Mouse (Mus musculus) kidney, adult 11 months (tissue): Measurements from ENCODE around the gene Arhgef1.
"Not testable (repeated sequence)": the region's sequence is repeated elsewhere in the genome, so short reads cannot be mapped to it uniquely, and the experiment has no call there.

Experiments used
- DNase-seq: peaks from one replicate; pipeline ENCODE4 v3.0.0; 2022

Gene Arhgef1

DNA sequence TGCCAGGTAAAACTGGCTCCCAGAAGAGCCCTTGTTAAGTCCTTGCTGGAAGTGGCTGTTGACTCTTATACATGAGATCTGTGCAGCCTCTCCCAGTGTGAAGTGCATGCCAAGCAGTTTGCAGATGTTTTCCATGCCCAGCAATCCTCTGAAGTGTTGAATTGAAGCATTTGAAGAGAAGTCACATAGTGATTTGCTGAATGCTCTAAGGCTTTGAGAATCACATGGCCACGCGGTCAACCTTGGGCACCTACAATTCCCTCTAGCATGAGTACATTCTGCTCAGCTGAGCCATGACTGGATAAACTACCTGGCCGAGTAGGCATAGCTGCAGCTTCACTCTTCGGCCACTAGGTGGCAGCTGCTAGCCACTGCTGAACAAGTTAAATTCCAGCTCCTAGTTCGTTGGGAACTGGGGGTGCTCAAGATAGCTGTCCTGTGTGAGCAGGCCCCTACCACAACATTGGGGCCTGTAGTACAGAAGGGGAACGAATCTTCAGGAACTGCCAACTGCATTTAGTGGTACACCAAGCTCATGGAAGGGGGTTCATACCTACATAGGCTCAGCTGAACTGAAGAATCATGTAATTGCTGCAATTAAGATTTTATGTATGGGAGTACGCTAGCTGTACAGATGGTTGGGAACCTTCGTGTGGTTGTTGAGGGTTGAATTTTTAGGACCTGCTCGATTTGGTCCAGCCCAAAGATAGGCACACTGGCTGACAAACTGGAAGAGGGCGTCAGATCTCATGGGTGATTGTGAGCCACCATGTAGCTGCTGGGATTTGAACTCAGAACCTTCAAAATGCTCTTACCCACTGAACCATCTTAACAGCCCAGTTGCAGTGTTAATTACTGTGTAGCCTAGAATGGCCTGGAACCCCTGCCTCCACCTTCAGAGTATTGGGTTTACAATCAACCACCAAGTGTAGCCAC lies 12.2 kb upstream of the Arhgef1 start:
- DNase-seq: peak; percentile 63

- no peak for DNase-seq
These were observed 11.2 kb upstream of the Arhgef1 start for GRCm38 (mm10) chr7:24891241-24892124.

GRCm38 (mm10) chr7:24892125-24892583 lies 10.6 kb upstream of the Arhgef1 start:
- DNase-seq: no peak

DNA sequence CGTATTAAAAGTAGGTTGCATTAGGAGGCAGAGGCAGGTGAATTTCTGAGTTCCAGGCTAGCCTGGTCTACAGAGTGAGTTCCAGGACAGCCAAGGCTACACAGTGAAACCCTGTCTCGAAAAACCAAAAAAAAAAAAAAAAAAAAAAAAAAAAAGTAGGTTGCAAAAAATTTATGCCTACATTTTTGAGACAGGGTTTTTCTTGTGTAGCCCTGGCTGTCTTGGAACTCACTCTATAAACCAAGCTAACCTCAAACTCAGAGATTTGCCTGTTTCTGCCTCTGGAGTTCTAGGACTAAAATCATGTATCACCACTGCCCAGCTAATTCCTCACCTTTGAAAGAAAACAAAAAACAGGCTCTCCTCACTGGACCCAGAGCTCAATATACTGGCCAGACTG lies 7.0 kb upstream of the Arhgef1 start:
- DNase-seq: not testable (repeated sequence)

DNA sequence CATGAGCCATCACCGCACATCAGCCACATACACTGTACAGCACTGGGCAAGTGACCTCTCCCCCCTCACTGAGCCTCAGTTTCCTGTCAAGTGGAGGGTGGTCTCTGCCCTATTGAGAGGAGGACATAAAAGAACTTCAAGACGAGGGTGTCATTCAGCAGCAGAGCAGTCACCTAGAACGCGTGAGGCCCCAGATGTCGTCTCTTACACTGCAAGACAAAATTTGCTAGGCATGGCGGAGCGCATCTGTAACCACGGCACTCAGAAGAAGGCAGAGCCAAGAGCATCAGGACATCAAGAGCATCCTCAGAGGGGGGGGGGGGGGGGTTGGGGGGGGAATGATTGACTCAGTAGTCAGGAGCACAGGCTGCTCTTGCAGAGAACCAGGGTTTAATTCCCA lies 6.4 kb upstream of the Arhgef1 start:
- no peak for DNase-seq

DNA sequence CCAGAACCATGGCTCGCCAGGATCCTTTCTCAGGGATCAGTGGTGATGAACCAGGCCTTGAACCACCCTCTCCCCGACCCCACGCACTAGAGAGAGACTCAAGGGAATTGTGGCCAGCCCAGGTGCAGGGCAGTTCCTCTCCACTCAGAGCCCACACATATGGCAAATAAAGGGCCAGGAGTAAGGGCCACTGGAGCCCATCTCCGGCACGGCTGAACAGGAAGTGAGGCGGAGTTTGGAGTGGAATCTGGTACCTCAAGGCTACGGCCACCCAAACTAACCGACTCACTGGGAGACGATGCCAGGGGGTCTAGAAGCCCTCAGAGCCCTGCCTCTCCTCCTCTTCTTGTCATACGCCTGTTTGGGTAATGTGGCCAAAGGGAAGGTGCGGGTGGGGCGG lies 5.5 kb upstream of the Arhgef1 start, which contains the start of gene Cd79a:
Gene Cd79a, plus strand, starts transcription at position 158 of the 400 bp plus-strand sequence.
- no peak for DNase-seq

DNA sequence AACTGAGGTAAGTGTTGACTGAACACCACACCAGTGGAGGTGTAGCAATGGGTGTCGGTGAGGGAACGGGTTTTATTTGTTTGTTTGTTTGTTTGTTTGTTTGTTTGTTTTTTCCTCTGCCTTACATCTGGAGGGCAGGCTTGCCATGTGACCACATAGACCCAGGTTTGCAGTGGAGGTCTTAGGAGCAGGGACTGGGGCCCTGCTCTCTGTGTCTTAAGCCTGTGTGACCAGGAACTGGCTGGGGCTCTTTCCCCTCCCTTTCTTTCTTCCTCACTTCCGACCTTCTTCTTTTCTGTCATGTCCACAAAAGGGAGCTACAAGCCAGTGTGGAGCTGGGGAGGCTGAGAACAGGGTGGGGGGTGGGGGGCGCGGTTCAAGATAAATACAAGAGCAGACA lies 4.8 kb upstream of the Arhgef1 start:
- no peak for DNase-seq

DNA sequence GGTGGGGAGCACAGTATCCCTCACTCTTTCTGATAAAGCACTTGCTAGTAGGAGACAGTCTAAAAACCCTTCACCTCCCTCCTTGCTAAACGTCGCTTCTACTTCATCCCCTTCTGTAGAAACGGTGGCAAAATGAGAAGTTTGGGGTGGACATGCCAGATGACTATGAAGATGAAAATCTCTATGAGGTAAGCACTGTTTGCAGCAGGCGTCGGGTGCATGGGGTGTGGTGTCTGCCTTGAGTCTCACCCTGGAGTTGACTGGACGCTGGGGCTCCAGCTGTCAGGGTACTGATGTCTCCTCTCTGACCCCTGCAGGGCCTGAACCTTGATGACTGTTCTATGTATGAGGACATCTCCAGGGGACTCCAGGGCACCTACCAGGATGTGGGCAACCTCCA lies 1.6 kb upstream of the Arhgef1 start:
- DNase-seq: no peak

DNA sequence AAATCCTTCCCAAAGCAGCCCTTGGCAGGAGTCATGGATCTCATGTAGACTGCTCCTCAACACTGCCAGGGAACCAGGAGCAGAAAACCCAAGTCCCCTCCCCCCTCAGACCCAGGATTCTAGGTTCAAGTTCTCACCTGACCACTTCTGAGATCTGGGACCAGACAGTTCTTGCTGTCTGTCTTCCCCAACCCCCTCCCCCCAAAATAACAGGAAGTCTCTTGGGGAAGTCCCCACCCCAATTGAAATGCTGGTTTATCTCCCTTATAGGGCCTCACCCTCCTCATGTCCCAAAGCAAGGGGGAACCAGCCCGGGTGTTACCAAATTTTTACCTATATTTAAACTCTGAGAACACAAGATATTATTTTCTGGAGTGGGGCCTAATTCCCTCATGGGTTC lies 870 bp upstream of the Arhgef1 start:
- no peak for DNase-seq

DNA sequence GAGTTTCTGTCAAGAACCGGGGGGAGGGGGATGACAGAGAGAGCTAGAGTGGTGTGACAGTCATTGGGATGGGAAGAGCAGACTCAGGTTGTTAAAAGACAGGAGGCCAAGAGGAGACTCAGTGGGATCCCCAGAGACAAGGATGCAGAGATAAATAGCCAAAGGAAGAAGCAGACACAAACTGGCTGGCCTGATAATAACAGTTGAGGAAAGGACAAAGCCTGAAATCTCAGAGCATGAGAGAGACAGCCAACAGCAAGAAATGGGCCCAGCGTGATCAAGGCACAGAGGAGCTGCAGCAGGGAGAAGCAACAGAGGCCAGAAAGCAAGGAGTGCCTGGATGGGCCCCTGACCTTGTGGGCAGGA lies 465 bp upstream of the Arhgef1 start:
- DNase-seq: no peak

DNA sequence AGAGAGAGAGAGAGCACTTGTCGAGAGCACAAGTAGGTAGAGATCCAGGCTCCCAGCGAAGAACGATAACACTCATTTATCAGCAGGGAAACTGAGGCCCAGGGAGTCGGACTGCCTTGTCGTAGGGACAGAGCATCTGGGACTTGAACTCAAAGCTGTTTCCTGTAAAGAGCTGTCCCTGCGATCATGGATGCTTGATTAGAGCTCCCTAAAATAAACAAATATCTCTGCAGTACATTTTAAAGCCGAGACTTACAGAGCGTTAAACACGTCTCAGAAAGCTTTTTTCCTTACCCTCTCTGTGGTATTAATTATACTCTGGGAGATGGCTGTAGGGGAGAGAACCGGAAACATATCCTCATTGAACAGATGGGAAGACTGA lies 723 bp downstream of the Arhgef1 start:
- no peak for DNase-seq

DNA sequence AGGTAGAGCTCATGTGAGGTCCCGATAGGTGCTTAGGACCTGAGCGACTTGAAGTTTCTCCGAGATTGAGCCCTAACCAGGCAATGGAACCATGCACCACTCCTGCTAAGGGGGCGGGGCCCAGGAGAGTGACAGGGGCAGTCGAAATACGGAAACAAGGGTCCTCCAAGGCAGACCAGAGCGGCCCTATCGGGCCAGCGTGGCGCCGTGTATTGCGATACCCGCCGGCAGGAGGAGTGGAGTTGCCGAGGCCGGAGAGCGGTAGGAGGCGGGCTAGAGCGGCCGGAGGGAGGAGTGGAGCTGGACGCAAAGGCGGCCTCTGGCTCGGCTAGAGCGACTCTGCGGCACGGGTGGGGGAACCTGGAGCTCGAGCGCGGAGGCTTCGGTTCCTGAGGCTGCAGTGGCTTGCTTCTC lies 1.4 kb downstream of the Arhgef1 start:
- peak; percentile 99 for DNase-seq

GRCm38 (mm10) chr7:24904936-24905335 lies 2.2 kb downstream of the Arhgef1 start:
- DNase-seq: peak; percentile 49

- DNase-seq: no peak
These were observed 3.8 kb downstream of the Arhgef1 start for GRCm38 (mm10) chr7:24906551-24906950.

GRCm38 (mm10) chr7:24907211-24907748 lies 4.6 kb downstream of the Arhgef1 start:
- DNase-seq: no peak

DNA sequence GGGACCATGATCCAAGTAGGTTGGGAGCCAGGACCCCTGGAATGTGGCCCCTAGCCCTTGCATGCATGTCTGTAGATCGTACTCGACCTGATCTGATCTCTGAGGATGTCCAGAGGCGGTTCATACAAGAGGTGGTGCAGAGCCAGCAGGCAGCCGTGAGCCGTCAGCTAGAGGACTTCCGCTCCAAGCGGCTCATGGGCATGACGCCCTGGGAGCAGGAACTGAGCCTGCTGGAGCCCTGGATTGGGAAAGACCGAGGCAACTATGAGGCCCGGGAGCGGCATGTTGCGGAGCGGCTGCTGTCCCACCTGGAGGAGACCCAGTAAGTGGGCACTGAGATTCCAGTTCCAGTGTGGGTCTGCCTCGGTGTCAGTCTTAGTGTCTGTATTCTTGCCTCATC lies 9.8 kb downstream of the Arhgef1 start:
- no peak for DNase-seq

DNA sequence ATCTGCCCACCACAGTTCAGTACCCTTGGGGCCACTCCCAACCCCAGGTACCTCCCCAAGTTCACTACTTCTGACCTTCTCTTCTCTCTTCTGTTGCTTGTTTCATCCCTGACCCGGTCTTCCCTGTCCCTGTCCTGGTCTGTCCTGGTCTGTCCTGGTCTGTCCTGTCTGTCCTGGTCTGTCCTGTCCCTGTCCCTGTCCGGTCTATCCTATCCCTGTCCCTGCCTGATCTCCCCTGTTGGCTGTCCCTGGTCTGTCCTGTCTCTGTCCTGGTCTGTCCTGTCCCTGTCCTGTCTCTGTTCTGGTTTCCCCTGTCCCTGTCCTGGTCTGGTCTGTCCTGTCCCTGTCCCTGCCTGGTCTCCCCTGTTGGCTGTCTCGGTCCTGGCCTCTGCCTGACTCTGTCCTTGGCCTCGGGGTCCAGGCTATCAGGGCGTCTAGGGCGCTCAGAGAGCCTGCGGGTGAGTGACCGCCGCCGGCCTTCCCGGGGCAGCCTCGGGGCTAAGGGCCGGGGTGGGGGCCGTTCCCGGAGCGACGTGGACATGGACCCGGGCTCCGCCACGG lies 16.1 kb downstream of the Arhgef1 start:
- no peak for DNase-seq

- no peak for DNase-seq
These were observed 17.0 kb downstream of the Arhgef1 start for GRCm38 (mm10) chr7:24919728-24920127.

DNA sequence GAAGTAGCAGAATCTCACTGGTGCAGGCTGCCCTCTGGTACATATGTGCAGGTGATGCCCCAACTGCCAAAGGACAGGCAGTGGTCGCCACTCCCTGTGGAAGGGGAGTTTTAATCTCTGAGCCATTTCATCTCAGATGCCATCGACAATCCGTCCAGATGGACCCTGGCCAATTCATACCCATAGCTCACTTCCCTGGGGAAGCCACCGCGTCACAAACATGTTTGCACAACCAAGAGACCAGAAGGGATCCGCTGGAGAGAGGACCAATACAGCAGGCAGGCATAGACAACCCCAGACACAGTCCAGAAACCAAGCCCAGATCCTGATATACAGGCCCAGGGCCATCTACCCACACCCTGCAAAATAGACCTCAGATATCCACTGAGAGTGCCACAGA lies 27.8 kb downstream of the Arhgef1 start:
- no peak for DNase-seq

DNA sequence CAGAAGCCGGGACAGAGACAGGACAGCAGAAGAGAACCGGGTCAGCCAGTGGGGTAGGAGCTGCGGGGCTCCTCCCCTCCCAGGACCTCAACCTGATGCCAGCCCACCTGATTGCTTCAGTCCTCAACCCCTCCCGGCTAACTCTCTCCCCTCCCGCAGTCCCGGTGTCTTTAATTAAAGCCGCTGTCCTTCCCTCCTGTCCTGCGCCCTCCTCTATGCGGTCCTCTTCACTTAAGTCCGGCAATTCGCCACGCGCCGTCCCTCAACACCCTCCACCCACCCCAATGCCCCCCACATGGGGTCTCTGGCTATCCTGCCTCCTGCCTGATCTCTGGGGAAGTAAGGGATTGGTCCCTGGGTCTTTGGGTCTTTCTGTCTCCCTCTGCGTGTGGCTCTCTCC lies 28.9 kb downstream of the Arhgef1 start:
- no peak for DNase-seq

DNA sequence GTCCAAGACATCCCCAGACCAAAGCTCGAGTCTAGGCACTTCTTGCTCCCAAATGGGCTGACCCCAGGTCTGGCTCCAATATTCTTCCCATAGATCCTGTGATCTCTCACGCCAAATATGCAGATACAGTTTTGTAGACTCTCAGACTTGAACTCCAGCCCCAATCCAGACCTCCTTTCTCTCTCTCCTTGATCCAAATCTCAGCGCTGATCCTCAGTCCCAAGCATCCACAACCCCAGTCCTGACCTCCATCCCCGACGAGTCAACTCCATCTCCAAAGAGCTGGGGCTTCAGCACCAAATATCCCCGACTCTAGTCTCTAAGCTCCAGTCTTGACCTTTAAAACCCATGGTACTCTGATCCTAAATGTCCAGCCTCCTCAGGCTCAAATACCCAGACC lies 40.9 kb downstream of the Arhgef1 start:
- DNase-seq: no peak

- DNase-seq: no peak
These were observed 41.7 kb downstream of the Arhgef1 start, which contains the start of gene Gm4881 for GRCm38 (mm10) chr7:24944257-24944950. Gene Gm4881 (minus strand): TSS chr7:24944494.
